Mouse (Mus musculus) spleen, postnatal 10 days (tissue): ENCODE results near the gene Cdh5.
A peak's percentile ranks its signal among the peaks of the same experiment; 100 is the strongest.

ENCODE experiments used
- DNase-seq, 2 experiments: peaks; one replicate each; pipeline ENCODE4 v3.0.0; 2021 to 2022; ENCODE audit warnings: low spot score in 2 of 2

The Cdh5 gene

GRCm38 (mm10) chr8:104188459-104188858 is 87.0 kb downstream of the Cdh5 start:
- DNase-seq: no peak

- DNase-seq: no peak
Observed at GRCm38 (mm10) chr8:104190777-104191468, 89.5 kb downstream of the Cdh5 start.

- peak in 1 of 2 experiments; percentile 30 for DNase-seq
Observed at GRCm38 (mm10) chr8:104191496-104191895, 90.1 kb downstream of the Cdh5 start.
